Mouse (Mus musculus) thymus, postnatal 4 days (tissue): ENCODE data around the gene Nr1i3.

Source experiments
- DNase-seq: peaks from one replicate; pipeline ENCODE4 v3.0.0; 2021

Nr1i3 gene

DNA sequence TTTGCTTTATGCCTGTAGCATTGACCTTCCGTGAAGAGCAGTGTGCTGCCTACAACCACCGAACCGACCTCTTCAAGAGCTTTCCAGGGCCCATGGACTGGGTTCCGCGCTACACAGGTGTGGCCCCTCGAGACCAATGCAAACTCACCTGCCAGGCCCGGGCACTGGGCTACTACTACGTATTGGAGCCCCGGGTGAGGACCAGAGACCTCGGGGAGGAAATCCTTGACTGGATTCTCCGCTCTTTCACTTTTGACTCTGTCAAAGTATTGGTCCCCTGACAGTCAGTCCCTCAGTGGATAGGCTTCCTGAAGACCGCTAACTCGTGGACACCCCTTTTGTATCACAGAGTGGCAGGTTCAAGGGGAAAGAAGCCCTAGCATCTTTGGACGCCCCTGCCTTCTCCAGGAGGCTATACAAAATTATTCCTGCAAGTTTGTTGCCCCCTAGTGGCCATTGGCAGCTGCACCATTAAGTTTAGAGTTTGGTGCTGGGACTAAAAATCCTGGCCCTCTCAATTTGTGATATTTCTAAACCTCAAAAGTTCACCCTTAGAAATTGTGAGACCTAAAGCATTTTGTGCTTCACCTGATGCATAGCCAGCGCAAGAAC, 43.3 kb downstream of the Nr1i3 start:
- peak; percentile 73 for DNase-seq

DNA sequence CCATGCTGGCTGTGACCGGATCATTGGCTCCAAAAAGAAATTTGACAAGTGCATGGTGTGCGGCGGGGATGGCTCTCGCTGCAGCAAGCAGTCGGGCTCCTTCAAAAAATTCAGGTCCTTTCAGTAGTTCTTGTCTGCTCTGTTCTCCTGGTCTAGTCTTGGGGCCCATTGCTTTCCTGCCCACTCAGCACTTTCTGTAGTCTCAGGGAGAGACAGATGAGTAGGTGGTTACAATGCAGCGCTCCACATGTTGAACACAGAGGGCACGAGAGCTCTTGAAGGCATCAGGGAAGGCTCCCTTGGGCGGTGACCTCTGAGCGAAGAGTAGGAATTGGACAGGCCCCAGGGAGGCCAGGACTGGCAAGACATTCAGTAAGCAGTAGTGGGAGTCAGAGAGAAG, 44.0 kb downstream of the Nr1i3 start:
- no peak for DNase-seq

DNA sequence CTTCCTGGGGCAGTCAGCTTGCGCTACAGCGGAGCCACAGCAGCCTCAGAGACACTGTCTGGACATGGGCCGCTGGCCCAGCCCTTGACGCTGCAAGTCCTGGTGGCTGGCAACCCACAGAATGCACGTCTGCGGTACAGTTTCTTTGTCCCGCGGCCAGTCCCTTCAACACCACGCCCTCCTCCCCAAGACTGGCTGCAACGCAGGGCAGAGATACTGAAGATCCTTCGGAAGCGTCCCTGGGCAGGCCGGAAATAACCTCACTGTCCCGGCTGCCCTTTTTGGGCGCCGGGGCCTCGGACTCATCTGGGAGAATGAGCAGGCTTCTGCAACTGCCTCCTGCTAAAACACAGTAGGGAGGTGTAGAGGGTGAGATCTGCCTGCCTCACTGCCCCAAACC, 45.2 kb downstream of the Nr1i3 start:
- no peak for DNase-seq

DNA sequence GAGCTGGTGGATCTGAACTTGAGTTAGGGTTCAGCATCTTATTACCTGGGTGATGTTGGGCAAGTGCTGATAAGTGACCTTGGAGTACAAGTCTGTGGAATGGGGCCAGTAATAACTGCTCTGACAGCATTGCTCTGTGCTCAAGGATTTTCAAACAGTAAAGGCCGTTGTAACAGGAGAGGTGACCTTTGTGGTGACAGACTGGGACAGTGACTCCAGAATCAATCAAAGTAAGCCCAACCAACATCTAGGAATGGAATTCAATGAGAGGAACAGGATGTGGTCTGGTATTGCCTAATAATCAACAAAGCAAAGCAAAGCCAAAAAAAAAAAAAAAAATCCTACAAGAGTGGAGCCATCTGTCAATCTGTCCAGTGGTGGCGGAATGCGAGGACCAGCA, 46.5 kb downstream of the Nr1i3 start:
- DNase-seq: no peak

DNA sequence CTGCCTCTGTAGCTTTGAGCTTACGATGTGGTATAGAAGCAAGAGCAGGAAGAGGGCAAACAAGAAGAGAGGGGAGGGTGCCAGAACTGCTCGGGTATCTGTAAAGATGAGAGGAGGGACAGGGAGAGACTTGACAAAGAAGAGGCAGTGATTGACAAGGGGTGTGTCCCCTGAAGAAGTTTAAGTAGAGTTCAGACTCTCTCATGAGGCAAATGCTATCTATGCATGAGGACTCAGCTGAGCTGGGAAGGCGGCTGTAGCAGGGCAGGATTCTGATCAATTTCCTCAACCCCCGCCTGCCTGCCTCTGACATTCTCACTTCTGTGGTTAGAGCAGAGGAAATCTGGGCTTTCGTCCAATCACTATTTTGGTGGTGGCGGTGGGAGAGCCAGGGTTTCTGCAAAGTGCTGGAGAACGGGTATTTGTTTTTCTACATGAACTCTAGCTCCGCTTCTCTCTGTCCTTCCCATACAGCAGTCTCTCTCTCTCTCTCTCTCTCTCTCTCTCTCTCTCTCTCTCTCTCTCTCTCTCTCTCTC, 48.9 kb downstream of the Nr1i3 start:
- no peak for DNase-seq

DNA sequence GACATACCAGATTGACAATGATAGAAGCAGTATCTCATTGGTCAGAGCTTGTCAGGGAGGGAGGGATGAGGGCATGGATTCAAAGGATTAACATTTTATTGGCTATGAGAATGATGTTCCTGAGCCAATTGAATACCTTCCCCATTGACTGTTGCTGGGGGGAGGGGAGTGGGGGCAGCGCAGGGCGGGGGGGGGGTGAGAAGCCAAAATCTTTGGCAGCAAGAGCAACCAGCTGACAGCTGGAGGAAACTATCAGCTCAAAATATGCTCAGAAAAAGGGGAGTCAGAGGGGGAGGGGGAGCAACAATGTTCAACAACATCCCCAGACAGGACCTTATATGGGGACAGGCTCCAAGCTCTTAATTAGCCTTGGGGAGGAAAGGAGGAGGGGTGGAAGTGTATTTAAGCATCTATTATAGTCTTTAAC, 49.4 kb downstream of the Nr1i3 start:
- no peak for DNase-seq

DNA sequence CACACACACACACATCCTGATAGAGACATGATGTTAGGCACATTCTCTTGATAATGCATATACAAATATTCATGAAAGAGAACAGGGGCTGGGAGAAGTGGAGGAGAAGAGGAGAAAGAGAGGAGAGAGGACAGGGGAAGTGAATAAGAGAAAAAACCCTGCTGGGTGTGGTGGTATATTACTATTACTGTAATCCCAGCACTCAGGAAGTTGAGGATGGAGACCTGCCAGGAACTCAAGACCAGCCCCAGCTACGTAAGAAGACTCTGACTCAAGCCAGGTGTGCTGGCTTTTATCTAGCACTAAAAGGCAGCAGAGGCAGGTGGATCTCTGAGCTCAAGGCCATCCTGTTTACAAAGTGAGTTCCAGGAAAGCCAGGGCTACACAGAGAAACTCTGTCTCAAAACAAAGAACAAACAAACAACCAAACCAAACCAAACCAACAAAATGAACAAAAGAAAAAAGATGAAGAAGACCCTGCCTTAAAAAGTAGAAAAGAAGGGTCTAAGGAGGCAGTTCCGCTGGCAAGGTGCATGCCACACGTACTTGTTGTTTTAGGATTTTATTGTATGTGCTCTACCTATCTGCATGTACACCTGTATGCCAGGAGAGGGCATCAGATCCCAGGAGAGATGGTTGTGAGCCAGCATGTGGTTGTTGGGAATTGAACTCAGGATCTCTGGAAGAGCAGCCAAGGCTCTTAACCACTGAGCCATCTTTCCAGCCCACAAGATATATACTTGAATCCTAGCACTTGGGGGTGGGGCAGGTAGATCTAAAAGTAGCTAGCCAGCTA, 50.1 kb downstream of the Nr1i3 start:
- DNase-seq: no peak

DNA sequence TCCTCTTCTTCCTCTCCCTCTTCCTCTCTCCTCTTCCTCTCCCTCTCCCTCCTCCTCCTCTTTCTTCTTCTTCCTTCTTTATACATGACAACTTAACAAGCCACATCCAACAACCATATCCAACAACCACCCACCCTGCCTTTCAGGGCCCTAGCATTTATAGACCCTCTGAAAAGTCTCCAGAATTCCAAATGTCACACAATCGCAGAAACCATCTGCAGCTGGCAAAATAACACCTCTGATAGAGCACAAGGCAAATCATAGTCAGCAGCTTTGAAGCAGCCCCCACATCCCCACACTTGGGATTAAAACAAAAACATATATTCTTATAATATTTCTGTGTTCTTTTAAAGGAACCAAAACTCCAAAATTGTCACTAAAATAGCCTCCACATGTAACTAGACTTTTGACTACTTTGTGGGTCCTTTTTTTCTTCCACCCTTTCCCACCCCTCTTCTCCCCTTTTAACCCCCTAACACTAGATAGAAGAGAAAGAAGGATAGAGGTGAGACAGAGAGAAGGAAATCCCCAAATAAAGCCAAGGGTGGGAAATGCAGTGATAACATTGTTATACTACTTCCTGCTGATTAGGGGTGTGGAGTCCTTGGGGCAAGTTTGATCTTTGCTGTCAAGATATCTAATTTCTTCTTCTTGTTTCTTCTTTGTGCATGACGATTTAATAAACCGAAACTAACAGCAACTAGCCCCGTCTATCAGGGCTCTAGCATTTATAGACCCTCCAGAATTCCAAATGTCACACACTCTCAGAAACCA, 52.4 kb downstream of the Nr1i3 start:
- no peak for DNase-seq

DNA sequence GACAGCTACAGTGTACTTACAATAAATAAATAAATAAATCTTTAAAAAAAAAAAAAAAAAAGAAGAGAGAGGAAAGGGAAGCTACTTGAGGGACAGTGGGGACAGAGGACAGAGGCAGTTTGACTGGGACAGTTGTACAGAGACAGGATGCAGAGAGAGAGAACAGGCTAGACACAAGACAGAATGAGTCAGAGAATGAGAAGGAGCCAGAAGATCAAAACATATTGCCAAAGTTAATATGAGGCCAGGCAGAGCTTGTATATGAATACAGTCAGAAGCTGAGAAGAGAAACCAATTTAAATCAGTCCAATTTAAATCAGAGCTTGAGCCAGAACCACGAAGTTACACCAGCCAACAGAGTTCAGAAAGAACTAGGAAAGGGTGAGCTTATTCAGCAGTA, 54.6 kb downstream of the Nr1i3 start:
- DNase-seq: no peak

DNA sequence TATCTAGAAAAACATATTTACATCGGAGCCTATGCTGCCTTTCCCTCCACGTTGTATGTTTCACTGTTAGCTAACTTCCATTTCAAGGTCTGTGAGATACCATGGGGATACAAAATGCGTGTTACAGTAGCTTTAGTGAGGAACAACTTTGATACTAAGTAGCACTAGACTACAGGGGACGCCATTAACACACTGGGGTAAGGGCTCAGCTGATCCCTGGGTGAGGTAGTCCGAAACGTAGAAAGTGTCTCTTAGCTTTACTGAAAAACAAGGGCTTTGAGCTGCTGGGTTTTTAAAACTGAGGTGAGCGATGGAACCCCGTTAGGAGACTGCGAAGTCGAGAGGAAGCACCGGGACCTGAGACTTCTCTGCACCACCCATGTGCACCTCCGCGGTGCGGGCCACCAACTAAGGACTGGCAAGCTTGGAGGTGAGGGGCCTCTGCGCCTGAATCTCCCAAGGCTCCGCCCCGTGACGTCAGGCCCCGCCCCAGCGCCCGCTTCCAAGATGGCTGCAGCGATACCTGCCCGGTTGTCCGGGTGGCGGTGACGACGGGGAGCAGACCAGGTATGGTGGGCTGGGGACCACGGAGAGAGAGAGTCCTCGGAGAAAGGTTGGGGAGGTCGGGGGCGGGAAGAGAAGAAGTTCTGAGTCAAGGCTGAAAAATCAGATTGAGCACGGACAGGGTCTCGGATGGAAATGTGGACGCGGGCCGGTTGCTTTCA, 56.2 kb downstream of the Nr1i3 start, which contains the start of gene B4galt3:
TSS of gene B4galt3 (plus strand) at position 481 of the 725 bp plus-strand sequence.
- peak; percentile 100 for DNase-seq
